Mouse (Mus musculus): ENCODE results near the gene Blmh. TPM values are rescaled to one million over a fixed set of nuclear protein-coding genes. Genes with fewer than 3 reads are reported as not detected.

Blmh gene
- polyA plus RNA-seq, 1 experiment, result 5.9 TPM

- Histone ChIP-seq H3K36me3 (ENCODE audit: control insufficient read depth, insufficient read depth, low read length) (no peaks in the 10 kb centered on the region), H3K27me3 (ENCODE audit: control insufficient read depth, insufficient read depth, low read length) (no peaks in the 10 kb centered on the region), H3K4me3 (ENCODE audit: extremely low read depth, insufficient read depth, insufficient read length) (no peak overlapping the region), H3K4me1 (ENCODE audit: control insufficient read depth, insufficient read depth, insufficient read length) (no peaks in the 10 kb centered on the region), H3K27ac (ENCODE audit: insufficient read depth, low read length) (no peak overlapping the region)
- TF ChIP-seq CTCF (IDR thresholded peaks at IDR 0.05; ENCODE audit: extremely low read depth, insufficient read depth, insufficient read length, insufficient replicate concordance) (no peak), POLR2A (IDR thresholded peaks at IDR 0.05; ENCODE audit: low read depth, low read length) (no peak)
- no peak for DNase-seq (ENCODE audit: low read depth in 1 of 2, low spot score in 2 of 2)
- 56% methylated on average over 5 of the region's 5 CpGs for WGBS
Observed at GRCm38 (mm10) chr11:76899758-76900738, 24.6 kb upstream of the Blmh start.

GRCm38 (mm10) chr11:76901579-76902361 lies 22.8 kb upstream of the Blmh start, which contains the start of gene Tmigd1:
Tmigd1 (plus strand) TSS chr11:76902159.
- no peaks in the 10 kb centered on the region for H3K4me1 ChIP-seq (ENCODE audit: control insufficient read depth, insufficient read depth, insufficient read length)
- no peaks in the 10 kb centered on the region for H3K36me3 ChIP-seq (ENCODE audit: control insufficient read depth, insufficient read depth, low read length)
- no peak within 1 kb of the TSS for H3K4me3 ChIP-seq (ENCODE audit: extremely low read depth, insufficient read depth, insufficient read length)
- no peak for TF ChIP-seq POLR2A (IDR thresholded peaks at IDR 0.05; ENCODE audit: low read depth, low read length)
- no peak for TF ChIP-seq CTCF (IDR thresholded peaks at IDR 0.05; ENCODE audit: extremely low read depth, insufficient read depth, insufficient read length, insufficient replicate concordance)
- 66% methylated on average over 7 of the region's 7 CpGs for WGBS
- DNase-seq (ENCODE audit: low read depth in 1 of 2, low spot score in 2 of 2), result no peak
- H3K27me3 ChIP-seq (ENCODE audit: control insufficient read depth, insufficient read depth, low read length), result no peaks in the 10 kb centered on the region
- no peak within 1 kb of the TSS for H3K27ac ChIP-seq (ENCODE audit: insufficient read depth, low read length)

GRCm38 (mm10) chr11:76904340-76904739 lies 20.3 kb upstream of the Blmh start:
- DNase-seq (ENCODE audit: low read depth in 1 of 2, low spot score in 2 of 2), result no peak
- 89% methylated on average over 2 of the region's 2 CpGs for WGBS
- Histone ChIP-seq H3K4me3 (ENCODE audit: extremely low read depth, insufficient read depth, insufficient read length) (no peak overlapping the region), H3K4me1 (ENCODE audit: control insufficient read depth, insufficient read depth, insufficient read length) (no peaks in the 10 kb centered on the region), H3K27me3 (ENCODE audit: control insufficient read depth, insufficient read depth, low read length) (no peaks in the 10 kb centered on the region), H3K36me3 (ENCODE audit: control insufficient read depth, insufficient read depth, low read length) (no peaks in the 10 kb centered on the region), H3K27ac (ENCODE audit: insufficient read depth, low read length) (no peak overlapping the region)
- TF ChIP-seq POLR2A (IDR thresholded peaks at IDR 0.05; ENCODE audit: low read depth, low read length) (no peak), CTCF (IDR thresholded peaks at IDR 0.05; ENCODE audit: extremely low read depth, insufficient read depth, insufficient read length, insufficient replicate concordance) (no peak)

- Histone ChIP-seq H3K4me3 (ENCODE audit: extremely low read depth, insufficient read depth, insufficient read length) (no peak overlapping the region), H3K27me3 (ENCODE audit: control insufficient read depth, insufficient read depth, low read length) (no peaks in the 10 kb centered on the region), H3K36me3 (ENCODE audit: control insufficient read depth, insufficient read depth, low read length) (no peaks in the 10 kb centered on the region), H3K4me1 (ENCODE audit: control insufficient read depth, insufficient read depth, insufficient read length) (no peaks in the 10 kb centered on the region), H3K27ac (ENCODE audit: insufficient read depth, low read length) (no peak overlapping the region)
- 90% methylated on average over 7 of the region's 7 CpGs for WGBS
- no peak for TF ChIP-seq CTCF (IDR thresholded peaks at IDR 0.05; ENCODE audit: extremely low read depth, insufficient read depth, insufficient read length, insufficient replicate concordance)
- TF ChIP-seq POLR2A (IDR thresholded peaks at IDR 0.05; ENCODE audit: low read depth, low read length), result no peak
- no peak for DNase-seq (ENCODE audit: low read depth in 1 of 2, low spot score in 2 of 2)
Observed at GRCm38 (mm10) chr11:76908651-76909050, 16.0 kb upstream of the Blmh start.

- WGBS, result 85% methylated on average over 3 of the region's 3 CpGs
- DNase-seq (ENCODE audit: low read depth in 1 of 2, low spot score in 2 of 2), result no peak
- TF ChIP-seq CTCF (IDR thresholded peaks at IDR 0.05; ENCODE audit: extremely low read depth, insufficient read depth, insufficient read length, insufficient replicate concordance), result no peak
- TF ChIP-seq POLR2A (IDR thresholded peaks at IDR 0.05; ENCODE audit: low read depth, low read length), result no peak
- no peak overlapping the region for H3K4me3 ChIP-seq (ENCODE audit: extremely low read depth, insufficient read depth, insufficient read length)
- H3K36me3 ChIP-seq (ENCODE audit: control insufficient read depth, insufficient read depth, low read length), result no peaks in the 10 kb centered on the region
- no peaks in the 10 kb centered on the region for H3K27me3 ChIP-seq (ENCODE audit: control insufficient read depth, insufficient read depth, low read length)
- H3K27ac ChIP-seq (ENCODE audit: insufficient read depth, low read length), result no peak overlapping the region
- H3K4me1 ChIP-seq (ENCODE audit: control insufficient read depth, insufficient read depth, insufficient read length), result no peaks in the 10 kb centered on the region
Observed at GRCm38 (mm10) chr11:76911325-76912054, 13.1 kb upstream of the Blmh start.

- Histone ChIP-seq H3K27me3 (ENCODE audit: control insufficient read depth, insufficient read depth, low read length) (no peaks in the 10 kb centered on the region), H3K27ac (ENCODE audit: insufficient read depth, low read length) (no peak overlapping the region), H3K4me3 (ENCODE audit: extremely low read depth, insufficient read depth, insufficient read length) (no peak overlapping the region), H3K36me3 (ENCODE audit: control insufficient read depth, insufficient read depth, low read length) (no peaks in the 10 kb centered on the region), H3K4me1 (ENCODE audit: control insufficient read depth, insufficient read depth, insufficient read length) (no peaks in the 10 kb centered on the region)
- TF ChIP-seq CTCF (IDR thresholded peaks at IDR 0.05; ENCODE audit: extremely low read depth, insufficient read depth, insufficient read length, insufficient replicate concordance), result no peak
- no peak for TF ChIP-seq POLR2A (IDR thresholded peaks at IDR 0.05; ENCODE audit: low read depth, low read length)
- DNase-seq (ENCODE audit: low read depth in 1 of 2, low spot score in 2 of 2), result no peak
- 71% methylated on average over 7 of the region's 7 CpGs for WGBS
Observed at GRCm38 (mm10) chr11:76912055-76912395, 12.6 kb upstream of the Blmh start.
